Mouse (Mus musculus) heart, adult 2 months (tissue): ENCODE data around the gene Mrps10.

Experiments
- CTCF ChIP-seq: fragments of 200-600 bp; IDR thresholded peaks from 2 replicates; pipeline ENCODE4 v1.8.1; 2022; ENCODE audit warnings: antibody characterized with exemption, mild to moderate bottlenecking, moderate library complexity
- EP300 ChIP-seq: fragments of 200-500 bp; IDR thresholded peaks from 2 replicates; pipeline ENCODE4 v1.6.1; 2011; ENCODE audit warnings: low read depth, low read length, control low read depth; ENCODE audit not compliant: insufficient read depth
- POLR2A ChIP-seq: fragments of 200-500 bp; IDR thresholded peaks from 2 replicates; pipeline ENCODE4 v1.6.1; 2011; ENCODE audit warnings: mild to moderate bottlenecking, low read depth, low read length, control low read depth; ENCODE audit not compliant: insufficient read depth

- TF ChIP-seq CTCF: no peak
- TF ChIP-seq EP300: no peak
- no peak for TF ChIP-seq POLR2A
Measured at GRCm38 (mm10) chr17:47322991-47323295, 45.7 kb upstream of the Mrps10 start.
